Comparison of ENCODE assay signal across 8 mouse cellular contexts in genomic region chr19:44267499-44268002, GRCm38 (mm10). TPM values are rescaled to one million over a fixed set of nuclear protein-coding genes. Genes with fewer than 3 reads are reported as not detected.
DNase-seq lines count a peak whose midpoint lies in the region; ATAC-seq and TF ChIP-seq lines count a peak whose summit lies in the region.

No protein-coding gene starts in this region.

- WGBS in heart, embryonic 13.5 days, result 9% methylated on average over 18 of the region's 18 CpGs
- WGBS in forebrain, embryonic 16.5 days, result 10% methylated on average over 13 of the region's 18 CpGs
- 16% methylated on average over 18 of the region's 18 CpGs for WGBS in liver, postnatal 0 days (ENCODE audit: insufficient replicate concordance)

- TF ChIP-seq EP300 in liver, postnatal 0 days (IDR thresholded peaks at IDR 0.05; ENCODE audit: low read depth), result no peak

- H3K4me1 ChIP-seq in heart, embryonic 13.5 days, result peaks cover 17% of the 10 kb centered on the region
- H3K4me1 ChIP-seq in ES-E14 (ENCODE audit: control insufficient read depth in 2 of 2, insufficient read depth in 2 of 2, low read length in 2 of 2, poor library complexity in 1 of 2), result peaks cover 4 to 15% of the 10 kb centered on the region in 2 experiments; a peak in 3 of 4 replicates
- peaks cover 8% of the 10 kb centered on the region; the same call in 1 of the 2 replicates for H3K4me1 ChIP-seq in forebrain, embryonic 16.5 days (replicated peaks; ENCODE audit: control insufficient read depth, insufficient read depth, low read length)
- H3K4me1 ChIP-seq in liver, postnatal 0 days (ENCODE audit: insufficient read depth), result peaks cover 35% of the 10 kb centered on the region

- H3K9ac ChIP-seq in heart, embryonic 13.5 days, result peak overlapping the region; percentile 87
- peak overlapping the region; percentile 73 for H3K9ac ChIP-seq in ES-E14 (ENCODE audit: insufficient read depth, low read depth, low read length, poor library complexity, severe bottlenecking)
- peak overlapping the region; percentile 70 for H3K9ac ChIP-seq in forebrain, embryonic 16.5 days (replicated peaks; ENCODE audit: low read depth, low read length)
- peak overlapping the region; percentile 74 for H3K9ac ChIP-seq in liver, postnatal 0 days (replicated peaks)

- peak overlapping the region; percentile 83 for H3K4me2 ChIP-seq in heart, embryonic 13.5 days
- H3K4me2 ChIP-seq in forebrain, embryonic 16.5 days (ENCODE audit: low read length), result peak overlapping the region; percentile 78
- peak overlapping the region; percentile 95 for H3K4me2 ChIP-seq in liver, postnatal 0 days (ENCODE audit: low read depth, low read length)

- H3K36me3 ChIP-seq in heart, embryonic 13.5 days, result no peaks in the 10 kb centered on the region
- H3K36me3 ChIP-seq in ES-E14 (ENCODE audit: control insufficient read depth, insufficient read depth, low read length, poor library complexity, severe bottlenecking), result no peaks in the 10 kb centered on the region
- no peaks in the 10 kb centered on the region for H3K36me3 ChIP-seq in forebrain, embryonic 16.5 days (ENCODE audit: control insufficient read depth, insufficient read depth)
- no peaks in the 10 kb centered on the region for H3K36me3 ChIP-seq in liver, postnatal 0 days (replicated peaks; ENCODE audit: insufficient read depth, low read length)

- ATAC-seq in heart, embryonic 13.5 days (ENCODE audit: extremely low read depth, insufficient number of reproducible peaks, low FRiP score, low TSS enrichment), result no peak; the same call in 1 of the 2 replicates
- peak; percentile 12 for ATAC-seq in forebrain, embryonic 16.5 days
- no peak for ATAC-seq in liver, postnatal 0 days

- no peak for DNase-seq in heart, adult 9 months (ENCODE audit: low spot score in 2 of 2)
- no peak for DNase-seq in ES-E14 (ENCODE audit: low read depth, low spot score)
- no peak for DNase-seq in liver, postnatal 0 days
- DNase-seq in urinary bladder, postnatal 4 days (ENCODE audit: low spot score in 2 of 2), result no peak
- no peak for DNase-seq in layer of hippocampus, adult 18-20 months (ENCODE audit: low spot score in 2 of 2)
- DNase-seq in adrenal gland, postnatal 25 days, result no peak

- TF ChIP-seq CTCF in liver, postnatal 0 days (IDR thresholded peaks at IDR 0.05; ENCODE audit: low read depth), result no peak

- H3K27ac ChIP-seq in heart, embryonic 13.5 days (replicated peaks), result peak overlapping the region; percentile 96
- H3K27ac ChIP-seq in ES-E14 (ENCODE audit: insufficient read depth, low read depth, low read length, poor library complexity, severe bottlenecking), result peak overlapping the region; percentile 94
- peak overlapping the region; percentile 87 for H3K27ac ChIP-seq in forebrain, embryonic 16.5 days (ENCODE audit: low read length)
- H3K27ac ChIP-seq in liver, postnatal 0 days (ENCODE audit: low read depth), result peak overlapping the region; percentile 95

- in situ Hi-C loops in ES-E14 (cut with MboI; ENCODE audit: low sequenced_read_pairs in 2 of 2, unreplicated experiment in 2 of 2), result no loop called here

- peak overlapping the region; percentile 63 for H3K4me3 ChIP-seq in heart, embryonic 13.5 days
- peak overlapping the region; percentile 72 for H3K4me3 ChIP-seq in ES-E14 (ENCODE audit: insufficient read depth in 1 of 2, low read depth in 1 of 2, low read length in 2 of 2, poor library complexity in 1 of 2, severe bottlenecking in 1 of 2)
- H3K4me3 ChIP-seq in forebrain, embryonic 16.5 days (replicated peaks; ENCODE audit: low read length), result peak overlapping the region; percentile 56
- peak overlapping the region; percentile 66 for H3K4me3 ChIP-seq in liver, postnatal 0 days (ENCODE audit: low read depth, low read length)

- no peaks in the 10 kb centered on the region for H3K9me3 ChIP-seq in heart, embryonic 13.5 days
- H3K9me3 ChIP-seq in ES-E14 (ENCODE audit: control insufficient read depth, insufficient read depth, low read depth, low read length), result no peaks in the 10 kb centered on the region
- H3K9me3 ChIP-seq in forebrain, embryonic 16.5 days (ENCODE audit: control insufficient read depth, low read length), result no peaks in the 10 kb centered on the region
- H3K9me3 ChIP-seq in liver, postnatal 0 days (ENCODE audit: low read length), result no peaks in the 10 kb centered on the region

- H3K27me3 ChIP-seq in heart, embryonic 13.5 days (replicated peaks), result no peaks in the 10 kb centered on the region
- H3K27me3 ChIP-seq in forebrain, embryonic 16.5 days (replicated peaks; ENCODE audit: control insufficient read depth, insufficient read depth, low read length), result no peaks in the 10 kb centered on the region
- peaks cover under 1% of the 10 kb centered on the region; the same call in 1 of the 2 replicates for H3K27me3 ChIP-seq in liver, postnatal 0 days (ENCODE audit: insufficient read depth, low read length)

TF ChIP-seq in ES-E14, 5 proteins besides CTCF, POLR2A, EP300 and RAD21:
- TF ChIP-seq CHD2 (IDR thresholded peaks at IDR 0.05; ENCODE audit: low read depth, low read length) (no peak), MAFK (IDR thresholded peaks at IDR 0.05; ENCODE audit: insufficient read depth, low read depth, low read length) (no peak), ZNF384 (IDR thresholded peaks at IDR 0.05; ENCODE audit: low read depth, low read length) (no peak), HCFC1 (IDR thresholded peaks at IDR 0.05; ENCODE audit: borderline replicate concordance, insufficient read depth, low read length) (no peak), ZC3H11A (IDR thresholded peaks at IDR 0.05; ENCODE audit: borderline replicate concordance, low read depth, low read length) (no peak)

RNA-seq across cellular contexts. Expression of gene Scd2, which starts 25.9 kb away (rescaled TPM):
- polyA plus RNA-seq in heart, embryonic 13.5 days (2015; fragmentation: Nextera tagmentation; extraction: Ambion mirVana), result 124 and 130 TPM in 2 replicates
- 284 and 303 TPM in 2 replicates for total RNA-seq in ES-E14 (2012; rRNA removed)
- polyA plus RNA-seq in forebrain, embryonic 16.5 days (2015; fragmentation: Nextera tagmentation; extraction: Ambion mirVana), result 290 and 318 TPM in 2 replicates
- polyA plus RNA-seq in liver, postnatal 0 days (2015; fragmentation: Nextera tagmentation; extraction: Ambion mirVana), result 5.9 and 6.2 TPM in 2 replicates
- total RNA-seq in layer of hippocampus, adult 18-20 months (2021), result 100 to 1,000 TPM; 656 to 658 TPM
- total RNA-seq in adrenal gland, postnatal 25 days (2021), result 749 and 764 TPM in 2 replicates
